Mouse (Mus musculus) embryonic facial prominence, embryonic 13.5 days (tissue): Measurements from ENCODE around the gene Gm1043. TPM values are rescaled to one million over a fixed set of nuclear protein-coding genes. Genes with fewer than 3 reads are reported as not detected.

Experiments
- ATAC-seq: fragments of 200-750 bp; cut with Nextera tagmentation; 2 replicates; pipeline ENCODE4 v1.8.0; 2017; ENCODE audit warnings: low read depth; ENCODE audit not compliant: insufficient number of reproducible peaks, insufficient read depth, low FRiP score, low TSS enrichment
- H3K27ac ChIP-seq: fragments of 300-500 bp; sonication (generic); 2 replicates; pipeline ENCODE4 v1.5.1; 2015; ENCODE audit warnings: moderate library complexity, mild to moderate bottlenecking, inconsistent platforms
- H3K27me3 ChIP-seq: fragments of 300-500 bp; sonication (generic); 2 replicates; pipeline ENCODE4 v1.6.1; 2015; ENCODE audit warnings: mild to moderate bottlenecking, inconsistent platforms
- H3K36me3 ChIP-seq: fragments of 300-500 bp; sonication (generic); 2 replicates; pipeline ENCODE4 v1.6.1; 2015; ENCODE audit warnings: mild to moderate bottlenecking, inconsistent platforms
- H3K4me1 ChIP-seq: fragments of 300-500 bp; sonication (generic); 2 replicates; pipeline ENCODE4 v1.6.1; 2015; ENCODE audit warnings: inconsistent platforms
- H3K4me2 ChIP-seq: fragments of 300-500 bp; sonication (generic); 2 replicates; pipeline ENCODE4 v1.6.1; 2015; ENCODE audit warnings: moderate library complexity, mild to moderate bottlenecking, inconsistent platforms
- H3K4me3 ChIP-seq: fragments of 300-500 bp; sonication (generic); 2 replicates; pipeline ENCODE4 v1.5.1; 2015; ENCODE audit warnings: mild to moderate bottlenecking, inconsistent platforms
- H3K9ac ChIP-seq: fragments of 300-500 bp; sonication (generic); 2 replicates; pipeline ENCODE4 v1.6.1; 2015; ENCODE audit warnings: mild to moderate bottlenecking, inconsistent platforms
- H3K9me3 ChIP-seq: fragments of 300-500 bp; sonication (generic); 2 replicates; pipeline ENCODE4 v1.6.1; 2016; ENCODE audit warnings: inconsistent platforms
- WGBS: fragments of 180-500 bp; shearing (Covaris S2); methylation state at CpG from one replicate; pipeline ENCODE4 v1.1.7; 2015; ENCODE audit warnings: mixed read lengths; 5-methylcytosine and 5-hydroxymethylcytosine counted together
- polyA plus RNA-seq: library from polyadenylated mRNA; unstranded; fragments of >200 nt; fragmentation: Nextera tagmentation; extraction: Ambion mirVana; gene quantifications from 2 replicates; pipeline ENCODE4 v1.2.1, GENCODE M21; 2015

Gm1043 gene
- polyA plus RNA-seq, 1 experiment from 2014 or later = not detected

DNA sequence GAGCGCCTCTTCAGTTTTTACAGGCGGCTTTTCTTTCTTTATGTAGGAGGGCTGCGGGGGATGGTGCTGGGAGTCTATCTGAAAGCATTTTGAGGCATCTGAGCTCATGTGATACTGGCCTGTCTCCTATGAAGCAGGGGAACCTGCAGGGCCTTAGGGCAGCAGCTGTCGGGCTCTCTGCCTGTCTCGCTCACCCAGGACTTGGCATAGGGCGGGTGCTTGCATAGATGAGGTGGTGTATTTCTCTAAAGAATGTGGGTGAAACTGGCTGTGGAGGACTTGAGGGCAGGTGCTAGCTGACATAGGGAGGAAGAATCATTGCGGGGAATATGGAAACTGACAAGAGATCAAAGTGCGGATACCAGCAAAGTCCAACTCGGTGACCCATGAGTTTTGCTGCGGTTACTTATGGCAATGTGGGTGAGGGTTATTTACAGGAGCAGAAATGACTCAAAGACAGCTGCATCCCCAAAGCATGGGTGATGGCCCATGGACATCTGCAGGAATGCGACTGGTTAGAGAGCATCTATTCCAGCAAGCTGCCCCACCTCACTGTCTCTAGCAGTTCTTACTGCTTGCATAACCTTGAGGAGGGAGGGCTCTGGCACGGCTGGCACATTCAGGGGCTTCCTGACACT, 8.4 kb upstream of the Gm1043 start:
- no peak for ATAC-seq
- H3K4me1 ChIP-seq = no peaks in the 10 kb centered on the region
- H3K9ac ChIP-seq = no peak overlapping the region
- no peak overlapping the region for H3K4me2 ChIP-seq
- no peak overlapping the region for H3K27ac ChIP-seq
- H3K9me3 ChIP-seq = no peaks in the 10 kb centered on the region
- no peak overlapping the region for H3K4me3 ChIP-seq
- no peaks in the 10 kb centered on the region for H3K36me3 ChIP-seq
- 50% methylated on average over 12 of the region's 12 CpGs for WGBS
- peaks cover 26% of the 10 kb centered on the region for H3K27me3 ChIP-seq

DNA sequence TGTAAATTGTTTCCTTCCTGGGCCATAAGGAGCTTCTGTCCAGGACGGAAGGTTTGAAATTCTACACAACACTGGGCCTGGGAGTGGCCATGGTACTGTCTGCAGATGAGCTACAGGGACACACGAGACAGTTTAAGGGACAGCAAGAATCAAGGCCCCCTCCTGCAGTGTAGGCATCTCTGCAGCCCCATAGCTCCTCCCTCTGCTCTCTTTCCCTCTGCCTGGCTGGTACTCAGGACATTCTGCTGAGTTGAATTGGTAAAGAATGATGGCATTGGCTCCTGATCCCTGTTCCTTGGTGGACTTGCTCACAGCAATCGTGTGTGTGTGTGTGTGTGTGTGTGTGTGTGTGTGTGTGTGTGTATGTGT, 7.9 kb upstream of the Gm1043 start:
- Histone ChIP-seq H3K4me2 (no peak overlapping the region), H3K27me3 (peaks cover 26% of the 10 kb centered on the region), H3K36me3 (no peaks in the 10 kb centered on the region), H3K4me3 (no peak overlapping the region), H3K9ac (no peak overlapping the region), H3K4me1 (peaks cover 4% of the 10 kb centered on the region), H3K9me3 (no peaks in the 10 kb centered on the region), H3K27ac (no peak overlapping the region)
- WGBS = 39% methylated on average over 3 of the region's 3 CpGs
- no peak for ATAC-seq

- no peak for ATAC-seq
- H3K4me3 ChIP-seq = no peak overlapping the region
- no peak overlapping the region for H3K27ac ChIP-seq
- H3K4me2 ChIP-seq = no peak overlapping the region
- H3K4me1 ChIP-seq = peaks cover 9% of the 10 kb centered on the region
- 89% methylated on average over 4 of the region's 4 CpGs for WGBS
- H3K36me3 ChIP-seq = no peaks in the 10 kb centered on the region
- no peaks in the 10 kb centered on the region for H3K9me3 ChIP-seq
- H3K9ac ChIP-seq = no peak overlapping the region
- peaks cover 26% of the 10 kb centered on the region for H3K27me3 ChIP-seq
These were observed 5.7 kb upstream of the Gm1043 start for GRCm38 (mm10) chr5:37079484-37079883.

DNA sequence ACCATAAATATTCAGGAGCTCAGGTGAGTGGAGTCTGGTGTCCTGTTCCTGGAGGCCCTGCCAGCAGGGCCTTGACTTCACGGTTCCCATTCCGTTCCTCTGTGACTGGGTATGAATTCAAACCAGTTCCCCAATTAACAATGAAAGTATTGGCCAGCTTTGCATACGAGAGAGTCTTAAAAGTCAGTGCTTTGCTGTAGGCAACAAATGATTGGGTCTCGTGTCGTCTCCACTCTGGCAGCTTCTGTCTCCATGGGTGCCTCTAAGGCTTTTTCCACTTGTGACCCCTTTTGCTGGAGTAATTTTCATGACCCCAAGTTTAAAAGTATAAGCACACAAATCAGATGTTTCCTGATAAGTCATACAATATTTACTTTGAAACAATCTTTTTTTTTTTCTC, 4.6 kb upstream of the Gm1043 start:
- Histone ChIP-seq H3K9ac (no peak overlapping the region), H3K9me3 (no peaks in the 10 kb centered on the region), H3K4me1 (peaks cover 9% of the 10 kb centered on the region), H3K36me3 (no peaks in the 10 kb centered on the region), H3K27me3 (peaks cover 26% of the 10 kb centered on the region), H3K4me3 (no peak overlapping the region), H3K4me2 (no peak overlapping the region), H3K27ac (no peak overlapping the region)
- WGBS = 63% methylated on average over 5 of the region's 5 CpGs
- no peak for ATAC-seq

DNA sequence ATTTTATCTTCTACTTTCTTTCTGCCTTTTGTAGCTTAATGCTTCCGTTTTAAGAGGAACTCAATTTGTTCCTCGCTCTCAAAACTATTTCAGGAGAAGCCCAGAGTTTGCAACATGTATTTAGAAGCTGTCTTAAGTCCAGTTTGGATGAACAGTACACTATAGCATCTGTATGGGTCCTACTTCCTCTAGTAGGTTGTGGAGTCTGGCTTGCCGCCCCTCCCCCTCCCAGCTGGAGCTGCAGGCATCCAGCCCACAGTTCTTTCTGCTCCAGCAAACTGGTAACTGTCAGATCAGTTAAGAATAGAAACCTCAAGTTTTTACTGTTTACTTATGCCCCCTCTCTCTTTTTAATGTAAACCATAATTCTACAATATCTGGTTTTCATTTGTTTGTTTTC, 2.8 kb upstream of the Gm1043 start:
- WGBS = 15% methylated on average over 3 of the region's 3 CpGs
- H3K4me1 ChIP-seq = peaks cover 9% of the 10 kb centered on the region
- ATAC-seq = no peak
- H3K4me2 ChIP-seq = no peak overlapping the region
- no peaks in the 10 kb centered on the region for H3K9me3 ChIP-seq
- no peak overlapping the region for H3K27ac ChIP-seq
- no peaks in the 10 kb centered on the region for H3K36me3 ChIP-seq
- H3K9ac ChIP-seq = no peak overlapping the region
- no peak overlapping the region for H3K4me3 ChIP-seq
- H3K27me3 ChIP-seq = peaks cover 13% of the 10 kb centered on the region

DNA sequence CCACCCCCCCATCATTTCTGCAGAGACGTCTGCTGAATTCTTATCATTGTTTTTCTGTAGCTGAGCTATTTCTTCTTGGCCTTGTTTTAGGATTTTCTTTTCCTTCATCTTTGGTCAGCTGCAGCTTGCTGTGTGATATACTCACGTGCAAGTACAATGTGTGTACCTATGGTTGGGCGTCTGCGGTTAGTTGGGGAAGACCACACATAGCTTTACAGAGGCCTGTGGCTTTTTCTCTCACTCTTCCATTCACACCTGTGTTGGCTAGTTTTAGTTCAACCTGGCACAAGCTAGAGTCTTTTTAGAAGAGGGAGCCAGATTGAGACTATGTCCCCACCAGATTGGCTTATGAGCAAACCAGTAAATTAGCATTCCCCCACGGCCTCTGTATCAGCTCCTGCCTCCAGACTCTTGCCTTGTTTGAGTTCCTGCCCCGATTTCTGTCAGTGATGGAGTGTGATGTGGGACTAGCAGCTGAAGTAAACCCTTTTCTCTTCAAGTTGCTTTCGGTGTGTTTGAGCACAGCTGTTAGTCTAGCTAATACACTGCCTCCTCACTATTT, 1.9 kb upstream of the Gm1043 start:
- 72% methylated on average over 7 of the region's 7 CpGs for WGBS
- ATAC-seq = no peak
- H3K4me2 ChIP-seq = no peak overlapping the region
- no peaks in the 10 kb centered on the region for H3K36me3 ChIP-seq
- no peak overlapping the region for H3K27ac ChIP-seq
- no peaks in the 10 kb centered on the region for H3K9me3 ChIP-seq
- H3K4me3 ChIP-seq = no peak overlapping the region
- H3K27me3 ChIP-seq = peaks cover 7% of the 10 kb centered on the region; the same call in 1 of the 2 replicates
- H3K9ac ChIP-seq = no peak overlapping the region
- peaks cover 9% of the 10 kb centered on the region for H3K4me1 ChIP-seq

DNA sequence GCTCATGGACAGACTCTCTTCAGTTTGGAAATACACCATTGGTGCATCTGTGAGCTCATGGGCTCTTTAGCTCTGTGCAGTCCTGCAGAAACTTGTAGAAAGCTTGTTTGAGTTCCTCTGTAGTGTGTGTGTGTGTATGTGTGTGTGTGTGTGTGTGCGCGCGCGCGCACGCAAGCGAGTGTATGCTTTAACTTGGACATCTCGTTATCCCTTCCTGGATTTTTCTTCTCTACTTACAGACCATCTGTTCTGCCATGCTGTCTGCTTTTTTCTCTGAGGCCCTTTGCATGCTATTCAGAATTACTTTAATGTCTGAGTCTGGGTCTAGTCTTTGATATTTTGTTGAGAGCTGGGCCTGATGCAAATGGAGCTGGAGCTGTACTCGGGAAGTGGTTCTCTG, 1.3 kb upstream of the Gm1043 start:
- WGBS = 83% methylated on average over 9 of the region's 9 CpGs
- no peak overlapping the region for H3K9ac ChIP-seq
- no peak overlapping the region for H3K4me2 ChIP-seq
- no peak overlapping the region for H3K27ac ChIP-seq
- H3K27me3 ChIP-seq = peaks cover 7% of the 10 kb centered on the region
- H3K9me3 ChIP-seq = no peaks in the 10 kb centered on the region
- no peaks in the 10 kb centered on the region for H3K36me3 ChIP-seq
- no peak for ATAC-seq
- no peak overlapping the region for H3K4me3 ChIP-seq
- H3K4me1 ChIP-seq = peaks cover 9% of the 10 kb centered on the region

DNA sequence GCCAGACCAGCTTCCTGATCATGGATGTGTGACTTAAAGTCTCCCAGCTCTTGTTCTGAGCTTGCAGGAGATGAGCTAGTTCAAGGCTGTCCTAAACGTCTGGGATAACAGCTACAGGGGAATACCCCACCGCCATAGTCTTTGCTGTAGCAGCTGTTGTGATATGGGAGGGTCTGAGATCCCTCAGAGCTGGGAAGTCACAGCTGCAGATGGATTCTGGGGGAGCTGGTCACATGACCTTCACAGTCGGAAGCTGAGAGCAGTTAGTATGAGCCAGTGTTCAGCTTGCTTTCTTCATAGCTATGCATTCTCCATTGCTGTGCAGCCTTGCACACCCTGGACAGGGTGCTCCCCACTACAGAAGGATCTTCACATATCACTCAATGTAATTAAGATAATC, 748 bp downstream of the Gm1043 start:
- Histone ChIP-seq H3K27ac (no peak overlapping the region), H3K4me2 (no peak overlapping the region), H3K9me3 (no peaks in the 10 kb centered on the region), H3K27me3 (peaks cover 28% of the 10 kb centered on the region), H3K36me3 (no peaks in the 10 kb centered on the region), H3K4me1 (peaks cover 10% of the 10 kb centered on the region), H3K9ac (no peak overlapping the region), H3K4me3 (no peak overlapping the region)
- 67% methylated on average over 3 of the region's 3 CpGs for WGBS
- ATAC-seq = no peak

- H3K4me2 ChIP-seq = no peak overlapping the region
- H3K9ac ChIP-seq = no peak overlapping the region
- H3K36me3 ChIP-seq = no peaks in the 10 kb centered on the region
- H3K4me1 ChIP-seq = peaks cover 10% of the 10 kb centered on the region
- no peak for ATAC-seq
- H3K4me3 ChIP-seq = no peak overlapping the region
- H3K27ac ChIP-seq = no peak overlapping the region
- peaks cover 47% of the 10 kb centered on the region for H3K27me3 ChIP-seq
- H3K9me3 ChIP-seq = no peaks in the 10 kb centered on the region
- 49% methylated on average over 2 of the region's 2 CpGs for WGBS
These were observed 2.6 kb downstream of the Gm1043 start for GRCm38 (mm10) chr5:37087786-37088185.

DNA sequence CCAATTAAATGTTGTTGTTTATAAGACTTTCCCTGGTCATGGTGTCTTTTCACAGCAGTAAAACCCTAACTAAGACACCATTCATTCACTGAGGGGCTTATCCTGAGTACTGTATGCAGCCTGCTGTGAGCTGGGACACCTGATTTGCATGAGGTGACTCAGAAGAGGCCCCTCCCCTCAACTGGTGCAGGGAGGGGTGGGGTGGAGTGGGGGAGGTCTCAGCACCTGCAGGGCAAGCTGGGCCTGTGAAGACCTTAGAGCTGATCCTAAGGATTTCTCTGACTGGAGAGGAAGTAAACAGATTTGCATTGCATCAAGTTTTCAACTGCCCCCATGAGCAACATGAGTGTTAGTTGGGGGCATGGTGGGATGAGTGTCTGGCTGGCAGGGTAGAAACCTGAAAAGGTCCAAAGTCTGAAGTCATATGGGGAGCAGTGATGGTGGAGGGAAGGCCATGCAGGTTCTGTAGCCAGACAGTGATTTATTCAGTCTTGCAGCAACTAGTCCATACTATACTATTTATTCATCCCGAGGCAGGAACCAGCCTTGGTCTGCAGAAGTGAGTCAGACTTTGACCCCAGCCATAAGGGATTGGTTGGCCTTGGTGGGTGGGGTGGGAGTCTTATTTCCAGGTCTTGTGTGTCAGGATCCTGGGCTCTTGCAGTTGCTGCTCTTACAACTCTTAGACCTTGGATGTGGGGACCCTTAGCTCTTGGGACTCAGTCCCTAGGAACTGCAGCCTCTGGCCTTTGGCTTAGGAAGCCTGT, 3.4 kb downstream of the Gm1043 start:
- H3K9me3 ChIP-seq = no peaks in the 10 kb centered on the region
- H3K4me2 ChIP-seq = no peak overlapping the region
- no peak overlapping the region for H3K4me3 ChIP-seq
- H3K27me3 ChIP-seq = peaks cover 52% of the 10 kb centered on the region
- H3K27ac ChIP-seq = no peak overlapping the region
- H3K4me1 ChIP-seq = peaks cover 9% of the 10 kb centered on the region
- H3K9ac ChIP-seq = no peak overlapping the region
- H3K36me3 ChIP-seq = no peaks in the 10 kb centered on the region
- no peak for ATAC-seq
- 44% methylated on average over 1 of the region's 1 CpGs for WGBS

DNA sequence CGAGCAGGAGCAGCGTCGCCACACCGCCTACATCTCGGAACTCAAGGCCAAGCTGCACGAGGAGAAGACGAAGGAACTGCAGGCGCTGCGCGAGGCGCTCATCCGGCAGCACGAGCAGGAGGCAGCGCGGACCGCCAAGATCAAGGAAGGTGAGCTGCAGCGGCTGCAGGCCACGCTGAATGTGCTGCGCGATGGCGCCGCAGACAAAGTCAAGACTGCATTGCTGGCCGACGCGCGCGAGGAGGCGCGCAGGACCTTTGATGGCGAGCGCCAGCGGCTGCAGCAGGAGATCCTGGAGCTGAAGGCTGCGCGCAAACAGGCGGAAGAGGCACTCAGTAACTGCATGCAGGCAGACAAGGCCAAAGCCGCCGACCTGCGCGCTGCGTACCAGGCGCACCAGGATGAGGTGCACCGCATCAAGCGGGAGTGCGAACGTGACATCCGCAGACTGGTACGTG, 6.0 kb downstream of the Gm1043 start:
- peak overlapping the region; percentile 43 for H3K4me3 ChIP-seq
- H3K4me1 ChIP-seq = peaks cover 9% of the 10 kb centered on the region
- H3K27me3 ChIP-seq = peaks cover 50% of the 10 kb centered on the region
- no peaks in the 10 kb centered on the region for H3K36me3 ChIP-seq
- peak overlapping the region; percentile 54 for H3K9ac ChIP-seq
- H3K9me3 ChIP-seq = no peaks in the 10 kb centered on the region
- H3K4me2 ChIP-seq = peak overlapping the region; percentile 77
- H3K27ac ChIP-seq = no peak overlapping the region
- no peak for ATAC-seq
- under 1% methylated on average over 47 of the region's 47 CpGs for WGBS

DNA sequence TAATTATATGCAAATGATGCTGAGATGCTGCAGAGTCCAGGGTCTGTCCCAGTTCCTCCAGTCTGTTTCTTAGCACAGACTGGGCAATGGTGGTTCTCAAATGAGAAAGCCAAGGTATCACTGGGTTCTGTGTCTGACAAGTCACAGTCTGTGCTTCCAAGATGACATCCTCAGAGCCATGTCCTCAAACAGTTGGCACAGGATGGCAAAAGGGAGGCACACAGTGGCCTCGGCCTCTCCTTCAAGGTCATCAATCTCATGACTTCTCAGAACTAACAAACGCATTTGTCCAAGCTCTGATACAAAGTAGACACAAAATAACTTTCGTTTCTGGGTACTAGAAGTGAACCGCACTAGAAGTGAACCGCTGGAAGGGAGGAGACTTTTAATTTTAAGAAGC, 9.8 kb downstream of the Gm1043 start:
- H3K9me3 ChIP-seq = no peaks in the 10 kb centered on the region
- H3K4me3 ChIP-seq = no peak overlapping the region
- no peak for ATAC-seq
- H3K27ac ChIP-seq = no peak overlapping the region
- peaks cover 39% of the 10 kb centered on the region for H3K27me3 ChIP-seq
- no peak overlapping the region for H3K9ac ChIP-seq
- no peaks in the 10 kb centered on the region for H3K36me3 ChIP-seq
- peaks cover 9% of the 10 kb centered on the region for H3K4me1 ChIP-seq
- 86% methylated on average over 5 of the region's 5 CpGs for WGBS
- no peak overlapping the region for H3K4me2 ChIP-seq
